Mouse (Mus musculus) heart, embryonic 11.5 days (tissue): ENCODE data around the gene Cdh4. TPM values are rescaled to one million over a fixed set of nuclear protein-coding genes. Genes with fewer than 3 reads are reported as not detected.

Experiments used
- ATAC-seq: fragments of 200-750 bp; cut with Nextera tagmentation; replicated peaks from 2 replicates; pipeline ENCODE4 v1.8.0; 2017; ENCODE audit warnings: moderate library complexity; ENCODE audit not compliant: insufficient number of reproducible peaks, low FRiP score, low TSS enrichment
- H3K27ac ChIP-seq: fragments of 300-500 bp; sonication (generic); 2 replicates; pipeline ENCODE4 v1.5.1; 2014; ENCODE audit warnings: mild to moderate bottlenecking, low read depth, low read length
- H3K27me3 ChIP-seq: fragments of 300-500 bp; sonication (generic); 2 replicates; pipeline ENCODE4 v1.6.1; 2014; ENCODE audit warnings: mild to moderate bottlenecking, low read length, mixed read lengths; ENCODE audit not compliant: control insufficient read depth, insufficient read depth
- H3K36me3 ChIP-seq: fragments of 300-500 bp; sonication (generic); 2 replicates; pipeline ENCODE4 v1.6.1; 2014; ENCODE audit warnings: mild to moderate bottlenecking, low read length, moderate library complexity, mixed read lengths; ENCODE audit not compliant: control insufficient read depth, insufficient read depth
- H3K4me1 ChIP-seq: fragments of 300-500 bp; sonication (generic); 2 replicates; pipeline ENCODE4 v1.6.1; 2014; ENCODE audit warnings: low read length; ENCODE audit not compliant: control insufficient read depth, insufficient read depth
- H3K4me2 ChIP-seq: fragments of 300-500 bp; sonication (generic); 2 replicates; pipeline ENCODE4 v1.6.1; 2014; ENCODE audit warnings: mild to moderate bottlenecking, moderate library complexity
- H3K4me3 ChIP-seq: fragments of 300-500 bp; sonication (generic); 2 replicates; pipeline ENCODE4 v1.5.1; 2014; ENCODE audit warnings: low read depth, low read length
- H3K9ac ChIP-seq: fragments of 300-500 bp; sonication (generic); 2 replicates; pipeline ENCODE4 v1.6.1; 2014; ENCODE audit warnings: mild to moderate bottlenecking, low read depth, low read length, moderate library complexity
- H3K9me3 ChIP-seq: fragments of 300-500 bp; sonication (generic); replicated peaks from 2 replicates; pipeline ENCODE4 v1.6.1; 2016; ENCODE audit warnings: low read length; ENCODE audit not compliant: control insufficient read depth
- WGBS: fragments of 180-500 bp; shearing (Covaris S2); extraction: QIAGEN DNeasy Blood & Tissue Kit; methylation state at CpG from one replicate; pipeline ENCODE4 v1.1.7; 2014; ENCODE audit not compliant: insufficient replicate concordance; 5-methylcytosine and 5-hydroxymethylcytosine counted together
- polyA plus RNA-seq: library from polyadenylated mRNA; unstranded; fragments of >200 nt; fragmentation: Nextera tagmentation; extraction: Ambion mirVana; gene quantifications from 2 replicates; pipeline ENCODE4 v1.2.1, GENCODE M21; 2014

The Cdh4 gene
- polyA plus RNA-seq = 0.56 and 0.75 TPM in 2 replicates

- Histone ChIP-seq H3K4me1 (no peaks in the 10 kb centered on the region; the same call in 1 of the 2 replicates), H3K27ac (no peak within 1 kb of the TSS), H3K9me3 (no peaks in the 10 kb centered on the region), H3K36me3 (no peaks in the 10 kb centered on the region), H3K27me3 (peaks cover 38% of the 10 kb centered on the region), H3K4me2 (peak within 1 kb of the TSS; percentile 99), H3K4me3 (peak within 1 kb of the TSS; percentile 66), H3K9ac (peak within 1 kb of the TSS; percentile 58; the same call in 1 of the 2 replicates)
- peak; percentile 70; the same call in 1 of the 2 replicates for ATAC-seq
- under 1% methylated on average over 40 of the region's 40 CpGs for WGBS
Observed at GRCm38 (mm10) chr2:179442191-179442540, at the start of gene Cdh4. Gene Cdh4 (plus strand): TSS chr2:179442431.

- H3K4me3 ChIP-seq = no peak overlapping the region
- no peak overlapping the region for H3K9ac ChIP-seq
- no peak for ATAC-seq
- H3K4me2 ChIP-seq = no peak overlapping the region
- H3K27me3 ChIP-seq = no peaks in the 10 kb centered on the region
- H3K9me3 ChIP-seq = no peaks in the 10 kb centered on the region
- H3K36me3 ChIP-seq = no peaks in the 10 kb centered on the region
- H3K4me1 ChIP-seq = no peaks in the 10 kb centered on the region
- H3K27ac ChIP-seq = no peak overlapping the region
- WGBS = 61% methylated on average over 5 of the region's 5 CpGs
Observed at GRCm38 (mm10) chr2:179395442-179395841, 46.8 kb upstream of the Cdh4 start.

- Histone ChIP-seq H3K36me3 (no peaks in the 10 kb centered on the region), H3K27me3 (no peaks in the 10 kb centered on the region), H3K27ac (no peak overlapping the region), H3K9me3 (no peaks in the 10 kb centered on the region), H3K4me2 (no peak overlapping the region), H3K4me1 (no peaks in the 10 kb centered on the region), H3K9ac (no peak overlapping the region), H3K4me3 (no peak overlapping the region)
- no peak; the same call in 1 of the 2 replicates for ATAC-seq
- 81% methylated on average over 14 of the region's 14 CpGs for WGBS
Observed at GRCm38 (mm10) chr2:179399645-179400249, 42.5 kb upstream of the Cdh4 start.

- Histone ChIP-seq H3K4me3 (no peak overlapping the region), H3K9ac (no peak overlapping the region), H3K27me3 (no peaks in the 10 kb centered on the region), H3K36me3 (no peaks in the 10 kb centered on the region), H3K4me1 (no peaks in the 10 kb centered on the region), H3K9me3 (no peaks in the 10 kb centered on the region), H3K27ac (no peak overlapping the region), H3K4me2 (no peak overlapping the region)
- ATAC-seq = no peak
- WGBS = 64% methylated on average over 8 of the region's 8 CpGs
Observed at GRCm38 (mm10) chr2:179410866-179411561, 31.2 kb upstream of the Cdh4 start.

DNA sequence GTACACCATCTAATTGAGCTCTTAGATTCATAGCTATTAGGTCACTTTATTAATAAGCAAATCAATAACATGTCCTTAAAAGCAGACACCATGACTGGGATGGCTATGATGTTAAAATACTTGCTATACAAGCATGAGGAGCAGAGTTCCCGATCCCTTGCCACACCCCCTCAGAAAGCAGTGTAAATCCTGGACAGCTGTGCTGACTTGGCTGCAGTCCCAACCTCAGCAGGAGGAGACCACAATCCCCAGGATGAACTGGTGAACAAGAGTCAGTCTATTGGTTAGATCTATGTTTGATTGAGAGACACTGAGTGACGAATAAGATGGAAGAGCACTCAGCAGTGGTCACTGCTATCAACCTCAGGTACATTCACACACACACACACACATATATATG, 29.3 kb upstream of the Cdh4 start:
- no peaks in the 10 kb centered on the region for H3K4me1 ChIP-seq
- H3K36me3 ChIP-seq = no peaks in the 10 kb centered on the region
- H3K4me3 ChIP-seq = no peak overlapping the region
- 71% methylated on average over 2 of the region's 2 CpGs for WGBS
- no peak overlapping the region for H3K27ac ChIP-seq
- H3K9me3 ChIP-seq = no peaks in the 10 kb centered on the region
- no peak for ATAC-seq
- no peaks in the 10 kb centered on the region for H3K27me3 ChIP-seq
- H3K9ac ChIP-seq = no peak overlapping the region
- H3K4me2 ChIP-seq = no peak overlapping the region

DNA sequence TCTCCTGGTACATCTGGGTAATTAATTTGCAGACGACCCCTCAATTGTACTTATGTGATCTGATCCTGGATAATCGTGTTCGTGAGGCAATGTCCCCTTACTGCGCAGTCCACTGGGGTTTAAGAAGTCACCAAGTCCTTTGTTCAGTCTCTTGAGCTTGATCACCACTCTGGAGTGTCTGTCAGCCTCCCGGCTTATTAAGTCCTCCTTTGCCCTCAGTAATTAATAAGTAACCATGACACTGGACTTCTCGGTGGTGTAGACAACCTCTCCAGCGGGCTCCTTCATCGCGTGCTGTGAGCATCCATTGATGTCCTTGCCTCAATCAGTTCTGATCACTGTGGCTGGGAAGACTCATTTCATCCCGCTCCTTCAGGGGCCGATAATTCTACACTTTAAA, 28.0 kb upstream of the Cdh4 start:
- H3K27ac ChIP-seq = no peak overlapping the region
- H3K4me1 ChIP-seq = no peaks in the 10 kb centered on the region
- no peaks in the 10 kb centered on the region for H3K36me3 ChIP-seq
- H3K4me3 ChIP-seq = no peak overlapping the region
- no peaks in the 10 kb centered on the region for H3K9me3 ChIP-seq
- no peak for ATAC-seq
- H3K4me2 ChIP-seq = no peak overlapping the region
- H3K27me3 ChIP-seq = no peaks in the 10 kb centered on the region
- no peak overlapping the region for H3K9ac ChIP-seq
- 84% methylated on average over 11 of the region's 11 CpGs for WGBS

- H3K27ac ChIP-seq = no peak overlapping the region
- no peak for ATAC-seq
Observed at GRCm38 (mm10) chr2:179414704-179415103, 27.5 kb upstream of the Cdh4 start.

GRCm38 (mm10) chr2:179415892-179416403, 26.3 kb upstream of the Cdh4 start:
- H3K4me2 ChIP-seq = no peak overlapping the region
- no peak overlapping the region for H3K27ac ChIP-seq

More at GRCm38 (mm10) chr2:179414704-179415103, 27.5 kb upstream of the Cdh4 start:
- no peaks in the 10 kb centered on the region for H3K27me3 ChIP-seq
- no peaks in the 10 kb centered on the region for H3K4me1 ChIP-seq
- H3K9ac ChIP-seq = no peak overlapping the region
- 91% methylated on average over 9 of the region's 9 CpGs for WGBS
- H3K4me2 ChIP-seq = no peak overlapping the region
- H3K4me3 ChIP-seq = no peak overlapping the region
- no peaks in the 10 kb centered on the region for H3K36me3 ChIP-seq
- H3K9me3 ChIP-seq = no peaks in the 10 kb centered on the region

More at GRCm38 (mm10) chr2:179415892-179416403, 26.3 kb upstream of the Cdh4 start:
- ATAC-seq = no peak
- no peaks in the 10 kb centered on the region for H3K36me3 ChIP-seq
- 46% methylated on average over 8 of the region's 8 CpGs for WGBS
- no peaks in the 10 kb centered on the region for H3K9me3 ChIP-seq
- no peak overlapping the region for H3K9ac ChIP-seq
- no peak overlapping the region for H3K4me3 ChIP-seq
- H3K4me1 ChIP-seq = no peaks in the 10 kb centered on the region
- H3K27me3 ChIP-seq = no peaks in the 10 kb centered on the region
